Mouse (Mus musculus) lung, embryonic 16.5 days (tissue): Measurements from ENCODE around the gene Arap2. TPM values are rescaled to one million over a fixed set of nuclear protein-coding genes. Genes with fewer than 3 reads are reported as not detected.
A peak's percentile ranks its signal among the peaks of the same experiment; 100 is the strongest.

Source experiments
- ATAC-seq: fragments of 200-750 bp; cut with Nextera tagmentation; 2 replicates; pipeline ENCODE4 v1.8.0; 2017; ENCODE audit warnings: low read depth, mild to moderate bottlenecking, moderate library complexity
- H3K27ac ChIP-seq: fragments of 300-500 bp; sonication (generic); 2 replicates; pipeline ENCODE4 v1.5.1; 2014; ENCODE audit warnings: mild to moderate bottlenecking, control low read depth, low read length
- H3K27me3 ChIP-seq: fragments of 300-500 bp; sonication (generic); 2 replicates; pipeline ENCODE4 v1.6.1; 2014; ENCODE audit warnings: low read depth, low read length, mixed read lengths; ENCODE audit not compliant: control insufficient read depth, insufficient read depth
- H3K36me3 ChIP-seq: fragments of 300-500 bp; sonication (generic); 2 replicates; pipeline ENCODE4 v1.6.1; 2014; ENCODE audit warnings: low read length; ENCODE audit not compliant: control insufficient read depth, insufficient read depth
- H3K4me1 ChIP-seq: fragments of 300-500 bp; sonication (generic); replicated peaks from 2 replicates; pipeline ENCODE4 v1.6.1; 2014; ENCODE audit warnings: low read length, mixed read lengths; ENCODE audit not compliant: control insufficient read depth, insufficient read depth
- H3K4me2 ChIP-seq: fragments of 300-500 bp; sonication (generic); 2 replicates; pipeline ENCODE4 v1.6.1; 2014; ENCODE audit warnings: low read depth, low read length, control low read depth
- H3K4me3 ChIP-seq: fragments of 300-500 bp; sonication (generic); 2 replicates; pipeline ENCODE4 v1.5.1; 2014; ENCODE audit warnings: mild to moderate bottlenecking, low read length, control low read depth
- H3K9ac ChIP-seq: fragments of 300-500 bp; sonication (generic); 2 replicates; pipeline ENCODE4 v1.6.1; 2014; ENCODE audit warnings: low read length, control low read depth
- H3K9me3 ChIP-seq: fragments of 300-500 bp; sonication (generic); 2 replicates; pipeline ENCODE4 v1.6.1; 2016; ENCODE audit warnings: low read length; ENCODE audit not compliant: control insufficient read depth
- WGBS: fragments of 180-500 bp; shearing (Covaris S2); extraction: QIAGEN DNeasy Blood & Tissue Kit; methylation state at CpG from one replicate; pipeline ENCODE4 v1.1.7; 2014; 5-methylcytosine and 5-hydroxymethylcytosine counted together
- polyA plus RNA-seq: library from polyadenylated mRNA; unstranded; fragments of >200 nt; fragmentation: Nextera tagmentation; extraction: Ambion mirVana; gene quantifications from 2 replicates; pipeline ENCODE4 v1.2.1, GENCODE M21; 2015

Arap2 gene
- polyA plus RNA-seq, 1 experiment from 2014 or later = 4.9 TPM

DNA sequence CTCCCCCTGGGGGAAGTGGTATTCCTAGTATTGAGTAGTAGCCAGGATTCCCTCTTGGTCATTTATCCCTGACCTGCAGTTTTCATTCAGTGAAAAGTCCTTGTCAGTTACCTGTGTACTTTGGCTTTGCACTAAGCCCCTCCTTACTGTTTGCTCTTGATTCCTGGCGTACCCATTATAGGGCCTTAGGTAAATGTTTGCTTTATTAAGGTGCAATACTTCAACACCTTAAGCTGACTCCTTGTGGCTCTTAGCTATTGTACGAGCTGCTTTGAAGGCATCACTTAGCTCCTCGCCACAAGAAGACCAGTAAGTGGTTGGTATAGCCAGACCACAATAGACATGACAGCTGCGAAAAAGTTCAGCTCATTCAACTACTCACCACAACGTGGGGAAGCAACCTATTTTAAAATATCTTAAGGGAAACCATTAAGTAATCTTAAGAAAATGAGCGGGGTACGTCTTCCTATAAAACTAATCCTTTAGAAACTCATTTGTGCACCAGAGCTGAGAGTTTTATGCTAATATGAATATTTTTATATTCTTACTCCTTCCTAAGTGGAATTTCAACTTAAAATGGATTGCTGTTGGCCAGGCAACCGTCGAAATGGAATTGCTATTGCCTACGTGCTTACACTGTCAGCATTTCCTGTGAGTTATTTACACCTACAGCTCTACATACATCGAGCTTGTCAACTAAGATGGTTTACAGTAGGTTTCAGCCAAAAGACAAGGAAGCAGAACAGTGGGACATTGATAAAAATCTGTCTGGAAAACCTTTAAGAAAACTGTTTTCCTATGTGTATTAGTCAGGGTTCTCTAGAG lies 6.0 kb upstream of the Arap2 start:
- peak; percentile 87 for ATAC-seq

DNA sequence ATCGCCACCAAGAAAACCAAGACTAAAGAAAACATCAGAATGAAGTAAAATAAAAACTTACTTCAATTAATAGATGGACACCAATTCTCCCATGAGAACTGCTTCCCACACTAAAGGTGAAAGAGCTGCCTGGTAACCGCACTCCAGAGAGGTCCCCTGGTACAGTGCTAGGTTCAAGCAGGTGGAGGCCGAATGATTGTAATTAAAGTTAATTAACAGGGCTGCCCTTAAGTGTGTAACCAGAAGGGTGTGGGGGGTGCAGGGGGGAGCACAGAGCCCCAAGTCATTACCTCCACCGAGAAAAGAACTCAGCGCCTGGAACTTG lies 538 bp downstream of the Arap2 start:
- Histone ChIP-seq H3K4me2 (peak overlapping the region; percentile 81), H3K4me3 (peak overlapping the region; percentile 64), H3K9ac (peak overlapping the region; percentile 73), H3K4me1 (peaks cover 9% of the 10 kb centered on the region; the same call in 1 of the 2 replicates), H3K27me3 (no peaks in the 10 kb centered on the region; the same call in 1 of the 2 replicates), H3K36me3 (no peaks in the 10 kb centered on the region), H3K27ac (peak overlapping the region; percentile 25; the same call in 1 of the 2 replicates), H3K9me3 (no peaks in the 10 kb centered on the region)
- no peak for ATAC-seq
- 14% methylated on average over 5 of the region's 5 CpGs for WGBS

More for the DNA sequence above, 6.0 kb upstream of the Arap2 start:
- WGBS = 56% methylated on average over 11 of the region's 11 CpGs
- H3K4me2 ChIP-seq = no peak overlapping the region
- H3K9ac ChIP-seq = no peak overlapping the region
- no peaks in the 10 kb centered on the region for H3K9me3 ChIP-seq
- H3K4me1 ChIP-seq = no peaks in the 10 kb centered on the region
- H3K27me3 ChIP-seq = no peaks in the 10 kb centered on the region; the same call in 1 of the 2 replicates
- no peak overlapping the region for H3K4me3 ChIP-seq
- no peaks in the 10 kb centered on the region for H3K36me3 ChIP-seq
- H3K27ac ChIP-seq = no peak overlapping the region

- Histone ChIP-seq H3K4me2 (peak overlapping the region; percentile 43), H3K36me3 (no peaks in the 10 kb centered on the region), H3K4me1 (peaks cover 9% of the 10 kb centered on the region; the same call in 1 of the 2 replicates), H3K4me3 (peak overlapping the region; percentile 13; the same call in 1 of the 2 replicates), H3K27ac (no peak overlapping the region), H3K9me3 (no peaks in the 10 kb centered on the region), H3K27me3 (no peaks in the 10 kb centered on the region; the same call in 1 of the 2 replicates), H3K9ac (no peak overlapping the region)
- WGBS = 45% methylated on average over 5 of the region's 5 CpGs
- no peak for ATAC-seq
These were observed 1.8 kb downstream of the Arap2 start for GRCm38 (mm10) chr5:62764161-62764560.

- WGBS = 75% methylated on average over 1 of the region's 1 CpGs
- Histone ChIP-seq H3K27ac (peak overlapping the region; percentile 75), H3K4me1 (peaks cover 9% of the 10 kb centered on the region; the same call in 1 of the 2 replicates), H3K9ac (no peak overlapping the region), H3K4me3 (no peak overlapping the region), H3K27me3 (no peaks in the 10 kb centered on the region), H3K4me2 (no peak overlapping the region), H3K36me3 (no peaks in the 10 kb centered on the region), H3K9me3 (no peaks in the 10 kb centered on the region)
- no peak for ATAC-seq
These were observed 2.9 kb downstream of the Arap2 start for GRCm38 (mm10) chr5:62763046-62763445.

DNA sequence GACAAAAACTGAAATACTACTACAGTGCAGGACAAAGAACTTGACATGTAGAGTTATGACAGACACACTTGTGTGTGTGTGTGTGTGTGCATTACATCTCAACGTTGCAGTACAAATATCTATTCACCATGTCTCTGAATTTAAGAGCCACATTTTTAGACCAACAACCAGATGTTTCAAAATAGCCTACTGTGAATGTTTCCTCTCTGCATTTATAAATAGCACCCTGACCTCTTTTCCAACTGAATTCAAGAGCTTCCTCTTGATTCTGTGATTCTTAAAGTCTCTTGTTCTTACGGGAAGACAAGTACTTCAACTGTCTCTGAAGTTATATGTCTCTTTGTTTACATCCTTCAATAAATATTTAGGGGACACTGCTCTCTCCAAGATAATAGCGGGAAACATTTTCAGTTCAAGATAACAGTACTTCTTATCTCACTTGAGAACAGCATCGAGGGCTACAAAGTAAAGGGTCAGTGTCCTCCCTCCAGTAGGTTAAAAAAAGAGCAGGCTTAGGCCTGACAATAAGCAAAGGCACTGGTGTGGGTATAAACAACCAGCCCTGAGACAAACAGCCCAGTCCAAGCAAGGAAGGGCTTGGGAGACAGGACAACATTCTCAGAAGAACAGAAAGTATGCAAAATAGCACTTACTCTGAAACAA lies 3.5 kb downstream of the Arap2 start:
- H3K9me3 ChIP-seq = no peaks in the 10 kb centered on the region
- no peak overlapping the region for H3K9ac ChIP-seq
- no peak overlapping the region for H3K4me3 ChIP-seq
- H3K4me1 ChIP-seq = peaks cover 9% of the 10 kb centered on the region; the same call in 1 of the 2 replicates
- 4% methylated on average over 4 of the region's 4 CpGs for WGBS
- peak; percentile 61 for ATAC-seq
- no peaks in the 10 kb centered on the region for H3K36me3 ChIP-seq
- H3K27ac ChIP-seq = peak overlapping the region; percentile 75
- no peaks in the 10 kb centered on the region for H3K27me3 ChIP-seq
- peak overlapping the region; percentile 18; the same call in 1 of the 2 replicates for H3K4me2 ChIP-seq

DNA sequence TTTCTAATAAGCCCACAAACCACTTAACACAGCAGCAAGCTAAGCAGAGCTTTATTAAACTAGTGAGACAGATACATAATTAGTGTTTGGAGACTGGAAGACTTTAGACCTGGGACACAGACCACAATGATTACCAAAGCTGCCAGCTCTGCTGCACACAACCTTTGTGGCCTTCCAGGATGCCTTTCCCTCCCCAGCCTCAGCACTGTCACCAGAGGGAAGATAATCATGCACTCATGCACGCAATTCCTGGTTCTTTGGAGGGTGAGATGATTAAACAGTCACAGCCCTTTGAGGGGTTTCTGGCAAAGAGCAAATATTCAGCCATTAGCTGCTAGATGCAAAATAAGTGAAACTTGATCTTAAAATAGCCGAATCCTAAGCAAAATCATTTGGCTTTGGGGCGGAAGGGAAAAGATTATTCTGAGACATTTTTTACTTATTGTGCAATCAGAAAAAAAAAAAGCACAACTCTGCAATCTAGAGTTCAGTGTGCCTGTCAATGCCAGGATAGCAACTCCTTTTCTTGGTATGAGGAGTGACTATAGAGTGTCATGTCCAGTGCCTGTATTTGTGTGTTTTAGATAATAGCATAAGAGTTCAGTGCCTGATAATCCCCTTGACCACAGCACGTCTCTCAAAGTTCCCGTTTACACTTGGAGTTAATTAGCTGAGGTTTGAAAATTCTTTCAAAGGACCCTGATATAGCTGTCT lies 5.0 kb downstream of the Arap2 start:
- H3K4me1 ChIP-seq = peaks cover 9% of the 10 kb centered on the region; the same call in 1 of the 2 replicates
- H3K4me3 ChIP-seq = no peak overlapping the region
- peak overlapping the region; percentile 59 for H3K27ac ChIP-seq
- no peak overlapping the region for H3K9ac ChIP-seq
- H3K36me3 ChIP-seq = no peaks in the 10 kb centered on the region
- ATAC-seq = peak; percentile 32; the same call in 1 of the 2 replicates
- no peak overlapping the region for H3K4me2 ChIP-seq
- H3K9me3 ChIP-seq = no peaks in the 10 kb centered on the region
- no peaks in the 10 kb centered on the region for H3K27me3 ChIP-seq
- WGBS = 24% methylated on average over 5 of the region's 5 CpGs

DNA sequence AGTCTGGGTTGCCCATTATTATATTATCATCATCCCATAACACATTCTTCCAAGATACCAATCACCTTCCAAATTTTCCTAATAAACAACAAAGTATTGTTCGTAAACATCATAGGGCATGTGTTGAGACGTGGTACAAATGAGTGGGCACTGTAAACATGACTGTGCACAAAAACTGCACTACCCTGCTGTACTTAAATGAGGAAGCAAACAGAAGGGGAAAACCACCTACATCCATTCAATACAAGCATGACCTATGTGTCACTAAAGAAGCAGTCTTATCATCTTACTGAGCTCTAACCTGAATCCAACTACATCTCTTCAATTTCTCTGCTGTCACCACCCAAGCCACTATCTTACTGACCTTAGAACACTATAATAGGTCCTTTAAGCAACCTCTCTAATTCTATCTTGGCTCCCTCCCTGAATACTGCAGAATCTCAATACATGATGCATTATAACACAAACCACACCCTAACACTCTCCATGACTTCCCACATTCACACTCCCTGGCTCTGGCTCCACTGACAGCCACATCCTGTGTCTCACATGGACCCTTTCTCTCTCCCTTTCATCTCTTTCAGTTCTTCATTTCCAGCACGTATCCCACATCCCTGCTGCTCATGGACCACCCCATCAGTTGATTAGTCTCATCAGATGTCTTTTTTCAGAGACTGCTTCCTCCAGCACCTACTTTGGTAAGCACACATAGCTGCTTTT lies 10.0 kb downstream of the Arap2 start:
- Histone ChIP-seq H3K9ac (no peak overlapping the region), H3K27ac (no peak overlapping the region), H3K9me3 (no peaks in the 10 kb centered on the region), H3K4me2 (no peak overlapping the region), H3K36me3 (no peaks in the 10 kb centered on the region), H3K27me3 (no peaks in the 10 kb centered on the region), H3K4me3 (no peak overlapping the region), H3K4me1 (peaks cover 3% of the 10 kb centered on the region; the same call in 1 of the 2 replicates)
- WGBS = 71% methylated on average over 3 of the region's 3 CpGs
- ATAC-seq = no peak

DNA sequence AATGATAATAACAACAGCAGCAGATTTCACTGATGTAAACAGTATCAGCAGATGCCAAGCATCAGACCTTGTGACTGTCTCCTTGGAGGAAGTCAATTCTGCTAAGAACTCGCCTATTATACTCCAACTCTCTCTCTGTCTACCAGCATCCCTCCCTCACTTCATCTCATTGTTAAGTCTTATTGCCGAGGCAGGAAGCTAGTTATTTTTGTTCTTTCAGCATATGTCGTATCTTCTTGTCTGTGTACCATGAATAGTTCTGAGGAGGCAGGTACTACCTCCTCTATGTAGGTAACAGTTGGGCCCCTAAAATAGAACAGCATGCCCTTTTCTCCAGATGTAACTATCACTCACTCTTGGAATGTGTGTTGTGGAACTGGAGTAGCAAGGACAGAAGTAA lies 13.0 kb downstream of the Arap2 start:
- no peaks in the 10 kb centered on the region for H3K27me3 ChIP-seq
- H3K4me2 ChIP-seq = no peak overlapping the region
- no peak overlapping the region for H3K27ac ChIP-seq
- WGBS = 68% methylated on average over 3 of the region's 3 CpGs
- no peaks in the 10 kb centered on the region for H3K4me1 ChIP-seq
- no peaks in the 10 kb centered on the region for H3K9me3 ChIP-seq
- ATAC-seq = no peak
- no peaks in the 10 kb centered on the region for H3K36me3 ChIP-seq
- H3K9ac ChIP-seq = no peak overlapping the region
- H3K4me3 ChIP-seq = no peak overlapping the region
